Comparison of ENCODE assay signal across 19 mouse cellular contexts in genomic region chr14:99309606-99310005, GRCm38 (mm10). TPM values are rescaled to one million over a fixed set of nuclear protein-coding genes. Genes with fewer than 3 reads are reported as not detected.
A peak's percentile ranks its signal among the peaks of the same experiment; 100 is the strongest.
DNase-seq lines count a peak whose midpoint lies in the region; ATAC-seq and TF ChIP-seq lines count a peak whose summit lies in the region.
"Had no signal": no experiment of that assay in that cellular context is flagged by ENCODE, and none has a peak within 500 bp of the region (broad histone marks: within the 10 kb centered on the region; RNA-seq: fewer than 3 reads in every experiment).

No protein-coding gene starts in this region.

- no peak for TF ChIP-seq POLR2A in lung, adult 2 months (IDR thresholded peaks at IDR 0.05; ENCODE audit: borderline replicate concordance, extremely low read depth, low read depth, low read length)

- ATAC-seq in lung, embryonic 16.5 days (ENCODE audit: low read depth): 0 out of 2 replicates have a peak, but pooled peaks have one; percentile 26
- ATAC-seq in limb, embryonic 13.5 days (ENCODE audit: low FRiP score, low read depth): no peak
- no peak for ATAC-seq in stomach, embryonic 16.5 days (ENCODE audit: insufficient read depth, low FRiP score)
- ATAC-seq: forebrain, embryonic 15.5 days had no signal

- 62% methylated on average over 9 of the region's 9 CpGs for WGBS in lung, embryonic 16.5 days
- 65% methylated on average over 9 of the region's 9 CpGs for WGBS in lung, adult 2 months
- 73% methylated on average over 9 of the region's 9 CpGs for WGBS in limb, embryonic 13.5 days
- WGBS in stomach, embryonic 16.5 days: 72% methylated on average over 9 of the region's 9 CpGs

- no peak overlapping the region for H3K4me2 ChIP-seq in lung, embryonic 16.5 days (ENCODE audit: low read depth, low read length)
- no peak overlapping the region for H3K4me2 ChIP-seq in limb, embryonic 13.5 days (replicated peaks)
- H3K4me2 ChIP-seq in stomach, embryonic 16.5 days (ENCODE audit: low read depth, low read length): 0 out of 2 replicates have a peak overlapping the region, but pooled peaks have one; percentile 2
- H3K4me2 ChIP-seq: embryonic facial prominence, embryonic 12.5 days; forebrain, embryonic 15.5 days; heart, embryonic 11.5 days; heart, embryonic 15.5 days; hindbrain, embryonic 13.5 days had no signal

- no peak overlapping the region for H3K4me3 ChIP-seq in lung, embryonic 16.5 days (ENCODE audit: low read length)
- H3K4me3 ChIP-seq in lung, adult 2 months (replicated peaks; ENCODE audit: extremely low read depth, low read depth, low read length): no peak overlapping the region
- peak overlapping the region; percentile 45; the same call in 1 of the 2 replicates for H3K4me3 ChIP-seq in E14TG2a.4 (replicated peaks; ENCODE audit: low read length)
- H3K4me3 ChIP-seq in limb, embryonic 13.5 days: no peak overlapping the region
- H3K4me3 ChIP-seq in stomach, embryonic 16.5 days (replicated peaks; ENCODE audit: low read length): no peak overlapping the region
- H3K4me3 ChIP-seq in layer of hippocampus, adult 2 months: no peak overlapping the region
- H3K4me3 ChIP-seq: embryonic facial prominence, embryonic 12.5 days; forebrain, embryonic 15.5 days; heart, adult 2 months; heart, embryonic 15.5 days; hindbrain, embryonic 13.5 days had no signal

- DNase-seq in lung, adult 2 months: no peak
- no peak for DNase-seq in kidney, adult 9 months
- DNase-seq in layer of hippocampus, adult 2 months (ENCODE audit: low spot score in 2 of 2): no peak
- DNase-seq: adrenal gland, adult 8-10 months; adrenal gland, postnatal 36 days; cerebellum, adult 2 months; cerebellum, postnatal 10 days; gastrocnemius, postnatal 10 days; heart, adult 2 months had no signal

- no peak overlapping the region for H3K27ac ChIP-seq in lung, embryonic 16.5 days (ENCODE audit: low read length)
- H3K27ac ChIP-seq in limb, embryonic 13.5 days: peak overlapping the region; percentile 72
- peak overlapping the region; percentile 53 for H3K27ac ChIP-seq in stomach, embryonic 16.5 days (ENCODE audit: low read length)
- H3K27ac ChIP-seq in layer of hippocampus, adult 2 months: no peak overlapping the region
- H3K27ac ChIP-seq: embryonic facial prominence, embryonic 12.5 days; forebrain, embryonic 15.5 days; heart, adult 2 months; heart, embryonic 15.5 days; hindbrain, embryonic 13.5 days had no signal

- peaks cover 12% of the 10 kb centered on the region; the same call in 1 of the 2 replicates for H3K36me3 ChIP-seq in lung, embryonic 16.5 days (ENCODE audit: control insufficient read depth, insufficient read depth, low read length)
- H3K36me3 ChIP-seq in E14TG2a.4 (ENCODE audit: insufficient read depth, low read length): peaks cover 99% of the 10 kb centered on the region
- H3K36me3 ChIP-seq in limb, embryonic 13.5 days: peaks cover 10% of the 10 kb centered on the region
- H3K36me3 ChIP-seq in stomach, embryonic 16.5 days (ENCODE audit: control insufficient read depth, insufficient read depth, low read length): peaks cover 12% of the 10 kb centered on the region; the same call in 1 of the 2 replicates
- H3K36me3 ChIP-seq: embryonic facial prominence, embryonic 12.5 days; forebrain, embryonic 15.5 days; G1E had no signal

- peaks cover 11% of the 10 kb centered on the region for H3K4me1 ChIP-seq in lung, embryonic 16.5 days (replicated peaks; ENCODE audit: control insufficient read depth, insufficient read depth, low read length)
- H3K4me1 ChIP-seq in lung, adult 2 months (ENCODE audit: control insufficient read depth, insufficient read depth, low read length): peaks cover 4% of the 10 kb centered on the region; the same call in 1 of the 2 replicates
- H3K4me1 ChIP-seq in E14TG2a.4 (replicated peaks; ENCODE audit: low read depth, low read length): peaks cover 96% of the 10 kb centered on the region
- peaks cover 8% of the 10 kb centered on the region; the same call in 1 of the 2 replicates for H3K4me1 ChIP-seq in limb, embryonic 13.5 days
- H3K4me1 ChIP-seq in stomach, embryonic 16.5 days (ENCODE audit: control insufficient read depth, insufficient read depth, low read length): no peaks in the 10 kb centered on the region
- H3K4me1 ChIP-seq: embryonic facial prominence, embryonic 12.5 days; forebrain, embryonic 15.5 days; hindbrain, embryonic 13.5 days had no signal

- H3K9ac ChIP-seq in lung, embryonic 16.5 days (ENCODE audit: low read length): no peak overlapping the region
- H3K9ac ChIP-seq in limb, embryonic 13.5 days: no peak overlapping the region
- H3K9ac ChIP-seq in stomach, embryonic 16.5 days (ENCODE audit: low read length): no peak overlapping the region
- H3K9ac ChIP-seq: embryonic facial prominence, embryonic 12.5 days; forebrain, embryonic 15.5 days; heart, embryonic 15.5 days; hindbrain, embryonic 13.5 days had no signal

- H3K9me3 ChIP-seq in lung, embryonic 16.5 days (ENCODE audit: control insufficient read depth, low read length): peaks cover 4% of the 10 kb centered on the region
- H3K9me3 ChIP-seq in E14TG2a.4 (ENCODE audit: low read length): no peaks in the 10 kb centered on the region
- no peaks in the 10 kb centered on the region for H3K9me3 ChIP-seq in limb, embryonic 13.5 days
- no peaks in the 10 kb centered on the region for H3K9me3 ChIP-seq in stomach, embryonic 16.5 days (replicated peaks; ENCODE audit: control insufficient read depth, low read length)
- H3K9me3 ChIP-seq: embryonic facial prominence, embryonic 12.5 days; forebrain, embryonic 15.5 days; heart, embryonic 15.5 days; hindbrain, embryonic 13.5 days had no signal

- no peak for TF ChIP-seq CTCF in lung, adult 2 months (IDR thresholded peaks at IDR 0.05; ENCODE audit: insufficient read depth, low read length)
- TF ChIP-seq CTCF in E14TG2a.4 (conservative IDR thresholded peaks at IDR 0.05; ENCODE audit: low read length): no peak
- TF ChIP-seq CTCF in layer of hippocampus, adult 2 months (conservative IDR thresholded peaks at IDR 0.05): no peak

- H3K27me3 ChIP-seq in lung, embryonic 16.5 days (ENCODE audit: control insufficient read depth, insufficient read depth, low read depth, low read length): no peaks in the 10 kb centered on the region
- H3K27me3 ChIP-seq in E14TG2a.4 (ENCODE audit: insufficient read depth, low read length): no peaks in the 10 kb centered on the region
- H3K27me3 ChIP-seq in limb, embryonic 13.5 days: no peaks in the 10 kb centered on the region
- no peaks in the 10 kb centered on the region for H3K27me3 ChIP-seq in stomach, embryonic 16.5 days (ENCODE audit: control insufficient read depth, insufficient read depth, low read length)
- H3K27me3 ChIP-seq: embryonic facial prominence, embryonic 12.5 days; forebrain, embryonic 15.5 days; heart, embryonic 15.5 days; hindbrain, embryonic 13.5 days had no signal

RNA-seq across cellular contexts. Expression of gene Klf5, which starts 11.1 kb away (rescaled TPM):
- polyA plus RNA-seq in lung, embryonic 16.5 days (2015; fragmentation: Nextera tagmentation; extraction: Ambion mirVana): 33.7 and 35.7 TPM in 2 replicates
- polyA plus RNA-seq in lung, adult 2 months (2012; rRNA removed): 39.9 and 43.1 TPM in 2 replicates
- polyA plus RNA-seq in limb, embryonic 13.5 days (2015; fragmentation: Nextera tagmentation; extraction: Ambion mirVana): 13.8 and 14.7 TPM in 2 replicates
- 81.0 and 91.9 TPM in 2 replicates for polyA plus RNA-seq in stomach, embryonic 16.5 days (2015; fragmentation: Nextera tagmentation; extraction: Ambion mirVana)
- total RNA-seq in layer of hippocampus, adult 2 months (2021): 1 to 10 TPM; 6.7 to 7.4 TPM
- polyA plus RNA-seq: G1E had no signal

Comparison
In these comparisons a context has a peak if more than half of its experiments do, and no peak if none do; other contexts are left out.
1. H3K27ac ChIP-seq: peak in limb, embryonic 13.5 days (single experiment) and stomach, embryonic 16.5 days (single experiment); none in lung, embryonic 16.5 days (single experiment) and layer of hippocampus, adult 2 months (single experiment).